Mouse (Mus musculus): ENCODE data around the gene Pde11a.

DNA sequence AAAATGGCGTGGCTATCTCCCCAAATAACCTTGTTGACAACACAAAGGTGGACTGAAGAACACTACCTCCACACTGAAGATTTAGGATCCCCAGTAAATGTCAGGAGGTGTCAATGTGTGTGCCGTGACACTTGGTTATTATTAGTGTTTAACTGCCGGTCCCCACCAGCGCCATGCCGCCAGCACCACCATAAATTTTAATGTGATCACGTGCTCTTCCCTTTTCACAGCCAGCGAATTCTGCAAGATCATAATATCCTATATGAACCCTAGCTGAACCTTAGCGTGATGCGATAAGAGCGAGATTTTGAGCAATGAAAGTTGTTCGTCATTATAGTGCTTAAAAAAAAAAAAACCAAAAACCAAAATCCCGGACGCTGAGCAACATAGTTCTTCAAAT, 269.3 kb downstream of the Pde11a start:
- TF ChIP-seq POLR2A (IDR thresholded peaks at IDR 0.05; ENCODE audit: extremely low read depth, insufficient read depth, low read length), result no peak
- no peak for TF ChIP-seq CTCF (IDR thresholded peaks at IDR 0.05; ENCODE audit: low read depth, low read length)
